Mouse (Mus musculus): ENCODE data around the gene Gm47955. TPM values are rescaled to one million over a fixed set of nuclear protein-coding genes. Genes with fewer than 3 reads are reported as not detected.

The Gm47955 gene
- not detected for polyA plus RNA-seq (2017; shearing (Covaris generic))

GRCm38 (mm10) chr1:82959870-82960385, at the start of gene Gm47955:
Gene Gm47955 (plus strand): TSS chr1:82960286.

GRCm38 (mm10) chr1:82913025-82913424, 47.1 kb upstream of the Gm47955 start, which contains the start of gene A030005L19Rik:
Gene A030005L19Rik (plus strand): TSS chr1:82913325.

GRCm38 (mm10) chr1:82924650-82925049, 35.4 kb upstream of the Gm47955 start, which contains the start of gene A030014E15Rik:
Gene A030014E15Rik (plus strand): TSS chr1:82924917.

GRCm38 (mm10) chr1:82931326-82931725, 28.8 kb upstream of the Gm47955 start, which contains the start of gene Gm6217:
Gene Gm6217 (minus strand): TSS chr1:82931399.

GRCm38 (mm10) chr1:82943295-82943694, 16.8 kb upstream of the Gm47955 start, which contains the start of gene A030003K21Rik:
Gene A030003K21Rik (minus strand): TSS chr1:82943388.

GRCm38 (mm10) chr1:82955913-82956312, 4.2 kb upstream of the Gm47955 start, which contains the start of gene Gm7544:
Gene Gm7544 (minus strand): TSS chr1:82956013.

GRCm38 (mm10) chr1:83000306-83000705, 40.2 kb downstream of the Gm47955 start, which contains the start of gene Gm47959:
Gene Gm47959 (plus strand): TSS chr1:83000548.

Other genes with a start within 250 kb of the Gm47955 start
- 100 to 1,000 TPM; 182 to 184 TPM for gene Mff, start 235.4 kb upstream of the Gm47955 start, polyA plus RNA-seq (2017; shearing (Covaris generic))
- gene Tm4sf20, start 191.8 kb upstream of the Gm47955 start, polyA plus RNA-seq (2017; shearing (Covaris generic)) = under 1 TPM in 1 of 2 experiments, not detected in 1; 0.20 TPM
- gene Gm47791, start 189.0 kb upstream of the Gm47955 start, polyA plus RNA-seq (2017; shearing (Covaris generic)) = not detected
- 100 to 1,000 TPM; 171 to 264 TPM for gene Agfg1, start 120.8 kb upstream of the Gm47955 start, polyA plus RNA-seq (2017; shearing (Covaris generic))
- gene A030005L19Rik, start 47.0 kb upstream of the Gm47955 start, polyA plus RNA-seq (2017; shearing (Covaris generic)) = under 1 TPM in 1 of 2 experiments, not detected in 1; 0.50 TPM
- not detected for gene A030014E15Rik, start 35.4 kb upstream of the Gm47955 start, polyA plus RNA-seq (2017; shearing (Covaris generic))
- gene Gm6217, start 28.9 kb upstream of the Gm47955 start, polyA plus RNA-seq (2017; shearing (Covaris generic)) = not detected
- gene A030003K21Rik, start 16.9 kb upstream of the Gm47955 start, polyA plus RNA-seq (2017; shearing (Covaris generic)) = not detected
- gene Gm7544, start 4.3 kb upstream of the Gm47955 start, polyA plus RNA-seq (2017; shearing (Covaris generic)) = 1 to 10 TPM in 1 of 2 experiments, not detected in 1; 1.4 TPM
- 1 to 10 TPM in 1 of 2 experiments, not detected in 1; 1.0 TPM for gene Gm47959, start 40.3 kb downstream of the Gm47955 start, polyA plus RNA-seq (2017; shearing (Covaris generic))
- not detected for gene Slc19a3, start 78.2 kb downstream of the Gm47955 start, polyA plus RNA-seq (2017; shearing (Covaris generic))
- gene Krtap28-10, start 82.2 kb downstream of the Gm47955 start, polyA plus RNA-seq (2017; shearing (Covaris generic)) = not detected
- gene Gm47969, start 84.6 kb downstream of the Gm47955 start, polyA plus RNA-seq (2017; shearing (Covaris generic)) = under 1 TPM in 1 of 2 experiments, not detected in 1; 0.46 TPM
- under 1 TPM; 0.19 to 0.75 TPM for gene A030005K14Rik, start 99.1 kb downstream of the Gm47955 start, polyA plus RNA-seq (2017; shearing (Covaris generic))
- not detected for gene Krtap28-13, start 100.6 kb downstream of the Gm47955 start, polyA plus RNA-seq (2017; shearing (Covaris generic))
- gene Ccl20, start 156.5 kb downstream of the Gm47955 start, polyA plus RNA-seq (2017; shearing (Covaris generic)) = not detected
- gene Daw1, start 199.5 kb downstream of the Gm47955 start, polyA plus RNA-seq (2017; shearing (Covaris generic)) = under 1 TPM in 1 of 2 experiments, not detected in 1; 0.35 TPM

All from inflammation-experienced regulatory T-cells (primary cell).